Comparison of ENCODE assay signal across 8 mouse cellular contexts in genomic region chr13:38151671-38152428, GRCm38 (mm10). TPM values are rescaled to one million over a fixed set of nuclear protein-coding genes. Genes with fewer than 3 reads are reported as not detected.
DNase-seq lines count a peak whose midpoint lies in the region; ATAC-seq and TF ChIP-seq lines count a peak whose summit lies in the region.

No protein-coding gene starts in this region.

- TF ChIP-seq CTCF in bone marrow, adult 2 months (IDR thresholded peaks at IDR 0.05; ENCODE audit: control insufficient read depth, insufficient read depth, low read length), result no peak

- no peak overlapping the region for H3K27ac ChIP-seq in bone marrow, adult 2 months (ENCODE audit: control insufficient read depth, insufficient read depth, low read depth, low read length, poor library complexity)
- peak overlapping the region; percentile 85 to 95 for H3K27ac ChIP-seq in heart, embryonic 14.5 days (replicated peaks in 1 of 2; ENCODE audit: control insufficient read depth in 1 of 2, insufficient read depth in 1 of 2, low read depth in 2 of 2, low read length in 2 of 2)
- H3K27ac ChIP-seq in stomach, embryonic 16.5 days (ENCODE audit: low read length), result peak overlapping the region; percentile 79

- peak; percentile 4; the same call in 1 of the 2 replicates for ATAC-seq in heart, embryonic 14.5 days (ENCODE audit: insufficient number of reproducible peaks, insufficient read depth, low FRiP score, low read depth)
- ATAC-seq in megakaryocyte, adult 5-6 weeks (ENCODE audit: poor library complexity, severe bottlenecking), result peak; percentile 37
- peak; percentile 35 for ATAC-seq in stomach, embryonic 16.5 days (ENCODE audit: insufficient read depth, low FRiP score)

- peak overlapping the region; percentile 54 for H3K4me2 ChIP-seq in heart, embryonic 14.5 days (ENCODE audit: low read length)
- H3K4me2 ChIP-seq in stomach, embryonic 16.5 days (ENCODE audit: low read depth, low read length), result peak overlapping the region; percentile 67

- no peaks in the 10 kb centered on the region for H3K9me3 ChIP-seq in heart, embryonic 14.5 days (ENCODE audit: control insufficient read depth, low read length)
- no peaks in the 10 kb centered on the region for H3K9me3 ChIP-seq in stomach, embryonic 16.5 days (replicated peaks; ENCODE audit: control insufficient read depth, low read length)

- H3K4me3 ChIP-seq in bone marrow, adult 2 months (replicated peaks; ENCODE audit: control insufficient read depth, low read depth, low read length), result peak overlapping the region; percentile 44
- peak overlapping the region; percentile 67 to 76 for H3K4me3 ChIP-seq in heart, embryonic 14.5 days (ENCODE audit: control insufficient read depth in 1 of 2, insufficient read depth in 1 of 2, low read depth in 1 of 2, low read length in 2 of 2)
- H3K4me3 ChIP-seq in stomach, embryonic 16.5 days (replicated peaks; ENCODE audit: low read length), result peak overlapping the region; percentile 47

- 0 out of 2 replicates have a peak, but pooled peaks cover 4% of the 10 kb centered on the region for H3K36me3 ChIP-seq in heart, embryonic 14.5 days (ENCODE audit: control insufficient read depth, insufficient read depth, low read length)
- H3K36me3 ChIP-seq in stomach, embryonic 16.5 days (ENCODE audit: control insufficient read depth, insufficient read depth, low read length), result no peaks in the 10 kb centered on the region

- no peaks in the 10 kb centered on the region; the same call in 1 of the 2 replicates for H3K4me1 ChIP-seq in bone marrow, adult 2 months (ENCODE audit: control insufficient read depth, insufficient read depth, low read length)
- H3K4me1 ChIP-seq in heart, embryonic 14.5 days (ENCODE audit: control insufficient read depth in 2 of 2, insufficient read depth in 2 of 2, low read length in 2 of 2), result peaks cover 15 to 49% of the 10 kb centered on the region in 2 experiments
- 0 out of 2 replicates have a peak, but pooled peaks cover 6% of the 10 kb centered on the region for H3K4me1 ChIP-seq in stomach, embryonic 16.5 days (ENCODE audit: control insufficient read depth, insufficient read depth, low read length)

- DNase-seq in gastrocnemius, postnatal 4 days (ENCODE audit: low spot score in 2 of 2), result peak; percentile 17 to 22
- DNase-seq in gastrocnemius, adult 18-20 months (ENCODE audit: low spot score), result no peak
- peak; percentile 13 to 55 for DNase-seq in kidney, postnatal 25 days
- DNase-seq in left cerebral cortex, adult 11 months (ENCODE audit: low spot score), result no peak

- peak overlapping the region; percentile 98 for H3K9ac ChIP-seq in heart, embryonic 14.5 days (ENCODE audit: low read length)
- peak overlapping the region; percentile 84 for H3K9ac ChIP-seq in stomach, embryonic 16.5 days (ENCODE audit: low read length)

- no peaks in the 10 kb centered on the region for H3K27me3 ChIP-seq in heart, embryonic 14.5 days (ENCODE audit: control insufficient read depth, insufficient read depth, low read length)
- peaks cover 7% of the 10 kb centered on the region; the same call in 1 of the 2 replicates for H3K27me3 ChIP-seq in stomach, embryonic 16.5 days (ENCODE audit: control insufficient read depth, insufficient read depth, low read length)

- TF ChIP-seq POLR2A in bone marrow, adult 2 months (IDR thresholded peaks at IDR 0.05; ENCODE audit: borderline replicate concordance, control insufficient read depth, low read depth, low read length), result no peak

- 2% methylated on average over 49 of the region's 49 CpGs for WGBS in bone marrow, adult 2 months
- WGBS in heart, embryonic 14.5 days, result under 1% methylated on average over 49 of the region's 49 CpGs
- 1% methylated on average over 46 of the region's 49 CpGs for WGBS in stomach, embryonic 16.5 days

RNA-seq across cellular contexts. Expression of gene Dsp, which starts 0.8 kb away (rescaled TPM):
- total RNA-seq in gastrocnemius, postnatal 4 days (2021), result under 1 TPM; 0.22 to 0.49 TPM
- under 1 TPM in 1 of 2 experiments, not detected in 1; 0.09 TPM for total RNA-seq in gastrocnemius, adult 18-20 months (2021)
- 0.25 TPM in 1 of 2 replicates, not detected in the other for polyA plus RNA-seq in bone marrow, adult 2 months (2011; ENCODE audit: insufficient read depth, insufficient read length, low replicate concordance, missing spikeins)
- polyA plus RNA-seq in heart, embryonic 14.5 days (2014; fragmentation: Nextera tagmentation; extraction: Ambion mirVana), result 69.5 and 71.1 TPM in 2 replicates
- 0.23 and 0.29 TPM in 2 replicates for total RNA-seq in megakaryocyte, adult 5-6 weeks (2015)
- total RNA-seq in megakaryocyte, adult 5-6 weeks (2017), result 0.15 and 0.37 TPM in 2 replicates
- 36.4 and 45.1 TPM in 2 replicates for polyA plus RNA-seq in stomach, embryonic 16.5 days (2015; fragmentation: Nextera tagmentation; extraction: Ambion mirVana)

RNA-seq across cellular contexts. Expression of gene Snrnp48, which starts 52.9 kb away (rescaled TPM):
- 10 to 100 TPM; 13.5 to 14.5 TPM for total RNA-seq in gastrocnemius, postnatal 4 days (2021)
- total RNA-seq in gastrocnemius, adult 18-20 months (2021), result 10 to 100 TPM in 1 of 2 experiments, 1 to 10 TPM in 1; 9.8 to 10.5 TPM
- 27.3 and 65.1 TPM in 2 replicates for polyA plus RNA-seq in bone marrow, adult 2 months (2011; ENCODE audit: insufficient read depth, insufficient read length, low replicate concordance, missing spikeins)
- 24.8 and 27.6 TPM in 2 replicates for polyA plus RNA-seq in heart, embryonic 14.5 days (2014; fragmentation: Nextera tagmentation; extraction: Ambion mirVana)
- total RNA-seq in megakaryocyte, adult 5-6 weeks (2015), result 37.0 and 37.7 TPM in 2 replicates
- 69.6 and 86.7 TPM in 2 replicates for total RNA-seq in megakaryocyte, adult 5-6 weeks (2017)
- 31.7 and 34.2 TPM in 2 replicates for polyA plus RNA-seq in stomach, embryonic 16.5 days (2015; fragmentation: Nextera tagmentation; extraction: Ambion mirVana)

Comparison
In these comparisons a context has a peak if more than half of its experiments do, and no peak if none do; other contexts are left out.
1. DNase-seq: peak in gastrocnemius, postnatal 4 days (2 of 2) and kidney, postnatal 25 days (2 of 2); none in gastrocnemius, adult 18-20 months (single experiment) and left cerebral cortex, adult 11 months (single experiment).
2. Peak in every context shown above with its lines, with median percentiles within 50 percentile points of each other: H3K4me3 ChIP-seq and ATAC-seq.